Mouse (Mus musculus) skeletal muscle tissue, adult 2 months (tissue): Measurements from ENCODE around the gene Krtap17-1.

Experiments used
- DNase-seq: peaks from one replicate; pipeline ENCODE4 v3.0.0-alpha.2; 2012; ENCODE audit warnings: low read depth, low spot score

Gene Krtap17-1

GRCm38 (mm10) chr11:99965961-99966360 lies 27.8 kb downstream of the Krtap17-1 start:
- DNase-seq: no peak

DNA sequence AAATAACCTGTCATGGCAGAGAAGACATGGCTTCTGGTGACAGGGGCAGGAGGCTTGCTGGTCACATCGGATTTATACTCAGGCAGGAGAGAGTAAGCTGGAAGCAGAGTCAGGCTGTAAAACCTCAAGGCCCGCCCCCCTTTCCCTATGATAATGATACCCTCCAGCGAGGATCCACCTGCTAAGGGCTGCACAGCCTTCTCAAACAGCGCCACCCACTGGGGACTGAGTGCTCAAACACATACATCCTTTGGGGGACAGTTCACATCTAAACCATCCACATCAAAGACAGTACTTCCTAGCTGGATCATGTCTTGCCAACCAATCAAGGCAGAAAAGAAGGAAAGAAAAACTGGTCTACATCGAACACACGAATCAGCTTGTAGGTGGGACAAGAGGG lies 29.6 kb downstream of the Krtap17-1 start:
- DNase-seq: no peak

DNA sequence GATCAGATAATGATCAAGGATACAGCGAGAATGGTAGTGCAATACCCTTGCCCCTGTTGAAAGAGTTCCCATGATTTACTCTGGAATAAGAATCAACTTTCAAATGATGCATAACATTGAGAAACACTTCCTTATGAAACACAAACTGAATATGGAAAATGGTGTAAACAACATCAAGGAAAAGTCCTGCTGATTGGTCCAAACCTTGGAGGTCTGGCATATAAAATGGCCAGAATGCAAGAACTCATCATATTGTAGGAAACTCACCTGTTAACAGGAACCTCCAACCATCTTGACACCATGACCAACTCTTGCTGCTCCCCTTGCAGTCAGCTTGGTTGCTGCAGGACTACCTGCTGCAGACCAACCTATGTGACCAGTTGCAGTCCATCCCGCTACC lies 45.6 kb downstream of the Krtap17-1 start, which contains the start of gene Krtap9-5:
Krtap9-5 (plus strand) TSS at position 301 of the 400 bp plus-strand sequence.
- DNase-seq: no peak
